Mouse (Mus musculus): ENCODE data around the gene Ttc21a.
A peak's percentile ranks its signal among the peaks of the same experiment; 100 is the strongest.

- TF ChIP-seq CTCF (IDR thresholded peaks at IDR 0.05; ENCODE audit: borderline replicate concordance, insufficient read depth, low read length) (no peak), POLR2A (IDR thresholded peaks at IDR 0.05; ENCODE audit: low read depth, low read length) (peak; percentile 94)
These were observed 42.9 kb upstream of the Ttc21a start, which contains the start of gene Wdr48 for GRCm38 (mm10) chr9:119894339-119895009.

Data from embryonic fibroblast, embryonic 13.5 days (primary cell).